Mouse (Mus musculus): ENCODE data around the gene Dhdh. TPM values are rescaled to one million over a fixed set of nuclear protein-coding genes. Genes with fewer than 3 reads are reported as not detected.
A peak's percentile ranks its signal among the peaks of the same experiment; 100 is the strongest.

The Dhdh gene
- total and polyA plus RNA-seq, 3 experiments, result 1.6 to 18.0 (median 6.8) TPM

DNA sequence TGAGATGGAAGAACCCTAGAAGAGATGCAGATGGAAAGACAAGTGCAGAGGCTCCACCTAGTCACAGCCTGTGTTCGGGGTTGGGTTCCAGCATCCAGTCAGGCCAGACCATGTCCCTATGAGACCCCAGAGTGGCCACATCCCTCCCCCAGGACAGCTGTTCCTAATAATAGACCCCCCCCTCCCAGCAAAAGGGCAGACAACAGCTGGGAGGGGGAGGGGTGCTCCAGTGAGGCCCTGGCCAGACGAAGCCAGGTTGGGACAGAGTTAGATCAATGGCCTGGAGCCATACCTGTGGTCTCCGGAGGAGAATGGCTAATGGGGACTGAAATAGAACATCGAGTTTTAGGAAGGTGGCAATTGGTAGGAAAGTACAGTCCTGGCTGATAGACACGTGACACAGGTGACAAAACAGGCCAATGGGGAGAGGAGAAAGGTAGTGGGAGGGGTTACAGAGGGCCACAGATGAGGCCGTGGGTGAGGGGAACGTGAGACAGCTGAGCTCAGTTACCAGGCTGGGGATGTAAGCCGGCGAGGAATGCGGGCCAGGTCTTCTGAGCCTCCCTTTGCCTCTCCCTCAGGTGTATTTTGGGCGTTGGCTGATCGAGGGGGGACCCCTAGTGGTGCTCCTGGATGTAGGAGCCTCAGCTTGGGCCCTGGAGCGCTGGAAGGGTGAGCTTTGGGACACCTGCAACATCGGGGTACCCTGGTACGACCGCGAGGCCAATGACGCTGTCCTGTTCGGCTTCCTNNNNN is 50.9 kb downstream of the Dhdh start, which contains the start of gene Ruvbl2:
Gene Ruvbl2 (minus strand): TSS at position 576 of the 756 bp plus-strand sequence.
- H3K27me3 ChIP-seq (ENCODE audit: insufficient read depth, low read length), result no peaks in the 10 kb centered on the region
- no peak for TF ChIP-seq GATA1 (IDR thresholded peaks at IDR 0.05; ENCODE audit: borderline replicate concordance, low read length)
- no peak for TF ChIP-seq TAL1 (conservative IDR thresholded peaks at IDR 0.05; ENCODE audit: low read depth, low read length)
- TF ChIP-seq CTCF (IDR thresholded peaks at IDR 0.05; ENCODE audit: low read depth, low read length), result no peak
- no peak for TF ChIP-seq POLR2AphosphoS5 (IDR thresholded peaks at IDR 0.05; ENCODE audit: insufficient replicate concordance, low read depth, low read length)
- TF ChIP-seq GATA2 (IDR thresholded peaks at IDR 0.05; ENCODE audit: borderline replicate concordance, low read depth, low read length), result no peak
- DNase-seq (ENCODE audit: low spot score) (no peak), ATAC-seq (ENCODE audit: extremely low read depth, insufficient number of reproducible peaks, low FRiP score, poor library complexity, severe bottlenecking) (no peak)
- H3K4me3 ChIP-seq (ENCODE audit: low read depth, low read length), result no peak within 1 kb of the TSS
- peaks cover 71% of the 10 kb centered on the region for H3K36me3 ChIP-seq (replicated peaks)
- no peaks in the 10 kb centered on the region for H3K9me3 ChIP-seq (replicated peaks)
- H3K4me1 ChIP-seq (ENCODE audit: insufficient read depth, low read depth, low read length), result peaks cover 46% of the 10 kb centered on the region

DNA sequence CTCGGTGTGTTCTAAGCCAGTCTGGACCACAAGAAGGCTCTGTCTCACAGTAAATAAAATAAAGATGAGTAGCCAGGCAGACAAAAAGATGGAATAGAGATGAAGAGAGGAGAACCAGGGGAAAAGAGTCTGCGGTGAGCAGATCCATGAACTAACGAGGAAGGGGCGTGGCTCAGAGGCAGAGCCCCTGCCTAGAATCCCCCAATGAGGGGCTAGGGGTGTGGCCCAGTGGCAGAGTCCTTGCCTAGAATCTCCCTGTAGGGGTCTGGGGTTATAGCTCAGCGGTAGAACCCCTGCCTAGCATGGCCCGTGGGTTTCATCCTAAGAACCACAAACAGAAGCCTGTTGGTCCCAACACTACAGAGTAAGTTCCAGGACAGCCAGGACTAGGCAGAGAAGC is 51.6 kb downstream of the Dhdh start:
- TF ChIP-seq GATA1 (IDR thresholded peaks at IDR 0.05; ENCODE audit: borderline replicate concordance, low read length) (no peak), GATA2 (IDR thresholded peaks at IDR 0.05; ENCODE audit: borderline replicate concordance, low read depth, low read length) (no peak), TAL1 (conservative IDR thresholded peaks at IDR 0.05; ENCODE audit: low read depth, low read length) (no peak), CTCF (IDR thresholded peaks at IDR 0.05; ENCODE audit: low read depth, low read length) (no peak), POLR2AphosphoS5 (IDR thresholded peaks at IDR 0.05; ENCODE audit: insufficient replicate concordance, low read depth, low read length) (no peak)
- no peak overlapping the region for H3K4me3 ChIP-seq (ENCODE audit: low read depth, low read length)
- peaks cover 72% of the 10 kb centered on the region for H3K36me3 ChIP-seq (replicated peaks)
- no peak for DNase-seq (ENCODE audit: low spot score)
- H3K9me3 ChIP-seq (replicated peaks), result no peaks in the 10 kb centered on the region
- ATAC-seq (ENCODE audit: extremely low read depth, insufficient number of reproducible peaks, low FRiP score, poor library complexity, severe bottlenecking), result no peak
- no peaks in the 10 kb centered on the region for H3K27me3 ChIP-seq (ENCODE audit: insufficient read depth, low read length)
- H3K4me1 ChIP-seq (ENCODE audit: insufficient read depth, low read depth, low read length), result peaks cover 53% of the 10 kb centered on the region

DNA sequence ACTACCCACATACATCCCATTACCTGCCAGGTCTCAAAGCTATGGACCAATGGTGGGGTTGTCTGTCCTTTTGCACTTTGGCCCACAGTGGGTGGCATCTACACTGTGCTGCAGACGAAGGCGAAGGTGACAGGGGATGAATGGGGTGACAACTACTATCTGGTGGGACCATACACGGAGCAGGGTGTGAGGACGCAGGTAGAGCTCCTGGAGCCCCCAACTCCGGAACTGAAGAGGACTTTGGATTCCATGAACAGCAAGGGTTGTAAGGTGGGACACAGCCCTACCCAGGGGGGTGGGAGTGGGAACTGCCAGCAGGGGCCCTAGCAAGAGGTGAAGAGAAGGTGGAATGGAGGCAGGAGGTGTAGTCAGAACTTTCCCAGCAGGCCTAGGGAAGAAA is 52.2 kb downstream of the Dhdh start:
- peaks cover 59% of the 10 kb centered on the region for H3K4me1 ChIP-seq (ENCODE audit: insufficient read depth, low read depth, low read length)
- H3K36me3 ChIP-seq (replicated peaks), result peaks cover 72% of the 10 kb centered on the region
- no peaks in the 10 kb centered on the region for H3K9me3 ChIP-seq (replicated peaks)
- TF ChIP-seq GATA2 (IDR thresholded peaks at IDR 0.05; ENCODE audit: borderline replicate concordance, low read depth, low read length) (no peak), TAL1 (conservative IDR thresholded peaks at IDR 0.05; ENCODE audit: low read depth, low read length) (no peak), POLR2AphosphoS5 (IDR thresholded peaks at IDR 0.05; ENCODE audit: insufficient replicate concordance, low read depth, low read length) (no peak), GATA1 (IDR thresholded peaks at IDR 0.05; ENCODE audit: borderline replicate concordance, low read length) (no peak), CTCF (IDR thresholded peaks at IDR 0.05; ENCODE audit: low read depth, low read length) (no peak)
- no peaks in the 10 kb centered on the region for H3K27me3 ChIP-seq (ENCODE audit: insufficient read depth, low read length)
- DNase-seq (ENCODE audit: low spot score), result no peak
- H3K4me3 ChIP-seq (ENCODE audit: low read depth, low read length), result no peak overlapping the region
- ATAC-seq (ENCODE audit: extremely low read depth, insufficient number of reproducible peaks, low FRiP score, poor library complexity, severe bottlenecking), result no peak

DNA sequence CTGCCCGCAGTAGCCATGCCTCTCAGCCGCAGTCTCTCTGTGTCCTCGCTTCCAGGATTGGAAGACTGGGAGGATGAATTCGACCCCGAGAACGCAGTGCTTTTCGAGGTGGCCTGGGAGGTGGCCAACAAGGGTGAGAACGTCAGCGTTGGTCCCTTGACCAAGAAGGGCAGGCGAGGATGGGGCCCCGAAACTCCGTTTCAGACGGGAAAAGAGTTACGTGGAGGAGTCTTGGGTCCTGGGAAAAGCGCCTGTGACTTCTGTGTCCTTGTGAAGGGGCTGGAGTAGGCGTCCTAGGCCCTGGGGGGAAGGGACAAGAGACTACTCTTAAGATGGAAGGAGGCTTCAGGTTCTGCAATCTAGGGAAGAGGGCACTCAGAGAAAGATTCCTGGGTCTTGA is 53.6 kb downstream of the Dhdh start:
- H3K9me3 ChIP-seq (replicated peaks), result no peaks in the 10 kb centered on the region
- no peak for TF ChIP-seq GATA2 (IDR thresholded peaks at IDR 0.05; ENCODE audit: borderline replicate concordance, low read depth, low read length)
- TF ChIP-seq CTCF (IDR thresholded peaks at IDR 0.05; ENCODE audit: low read depth, low read length), result no peak
- TF ChIP-seq POLR2AphosphoS5 (IDR thresholded peaks at IDR 0.05; ENCODE audit: insufficient replicate concordance, low read depth, low read length), result no peak
- no peak for TF ChIP-seq TAL1 (conservative IDR thresholded peaks at IDR 0.05; ENCODE audit: low read depth, low read length)
- TF ChIP-seq GATA1 (IDR thresholded peaks at IDR 0.05; ENCODE audit: borderline replicate concordance, low read length), result no peak
- DNase-seq (ENCODE audit: low spot score) (no peak), ATAC-seq (ENCODE audit: extremely low read depth, insufficient number of reproducible peaks, low FRiP score, poor library complexity, severe bottlenecking) (no peak)
- peaks cover 73% of the 10 kb centered on the region for H3K4me1 ChIP-seq (ENCODE audit: insufficient read depth, low read depth, low read length)
- peaks cover 72% of the 10 kb centered on the region for H3K36me3 ChIP-seq (replicated peaks)
- H3K27me3 ChIP-seq (ENCODE audit: insufficient read depth, low read length), result no peaks in the 10 kb centered on the region
- H3K4me3 ChIP-seq (ENCODE audit: low read depth, low read length), result peak overlapping the region; percentile 73

DNA sequence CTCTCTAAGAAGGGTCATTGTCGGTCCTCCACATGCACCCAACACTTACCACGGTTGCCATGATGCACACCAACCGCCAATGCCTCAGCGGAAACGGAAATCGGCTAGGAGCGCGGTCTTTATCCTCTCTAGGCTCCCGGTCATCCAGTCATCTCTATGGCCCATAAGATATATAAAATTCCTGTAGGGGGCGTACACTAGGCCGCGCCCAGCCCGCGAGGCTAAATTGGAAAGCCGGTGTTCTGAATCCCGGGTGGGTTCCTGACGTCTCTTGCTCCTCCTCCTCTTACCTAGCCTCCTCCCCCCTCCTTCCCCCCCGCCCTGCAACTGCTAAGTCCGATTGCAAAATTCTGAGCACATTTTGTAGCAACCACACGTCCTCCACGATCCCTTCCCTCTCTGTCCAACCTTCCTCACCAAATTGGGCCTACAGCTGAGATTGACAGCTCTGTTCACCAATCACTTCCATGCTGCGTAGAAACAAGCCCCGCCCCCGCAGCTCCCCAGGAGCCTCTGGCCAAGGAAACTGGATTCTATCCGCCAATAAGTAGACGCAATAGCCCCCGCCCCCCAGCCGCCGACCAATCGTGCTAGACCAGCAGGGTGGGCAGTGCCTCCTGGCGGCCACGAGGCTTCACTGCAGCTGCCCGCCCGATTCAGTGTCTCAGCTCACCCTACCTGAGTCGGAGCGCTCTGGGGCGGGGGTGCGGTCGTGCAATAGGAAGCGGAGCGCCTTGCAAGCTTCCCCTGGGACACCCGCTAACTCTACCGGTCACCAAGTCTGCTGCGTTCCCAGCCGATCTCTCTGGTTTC is 54.2 kb downstream of the Dhdh start, which contains the start of gene Gys1:
Gene Gys1 (plus strand): TSS at position 642 of the 813 bp plus-strand sequence.
- TF ChIP-seq CTCF (IDR thresholded peaks at IDR 0.05; ENCODE audit: low read depth, low read length), result peak; percentile 87
- TF ChIP-seq POLR2AphosphoS5 (IDR thresholded peaks at IDR 0.05; ENCODE audit: insufficient replicate concordance, low read depth, low read length), result no peak
- no peaks in the 10 kb centered on the region for H3K27me3 ChIP-seq (ENCODE audit: insufficient read depth, low read length)
- DNase-seq (ENCODE audit: low spot score), result peak; percentile 95

DNA sequence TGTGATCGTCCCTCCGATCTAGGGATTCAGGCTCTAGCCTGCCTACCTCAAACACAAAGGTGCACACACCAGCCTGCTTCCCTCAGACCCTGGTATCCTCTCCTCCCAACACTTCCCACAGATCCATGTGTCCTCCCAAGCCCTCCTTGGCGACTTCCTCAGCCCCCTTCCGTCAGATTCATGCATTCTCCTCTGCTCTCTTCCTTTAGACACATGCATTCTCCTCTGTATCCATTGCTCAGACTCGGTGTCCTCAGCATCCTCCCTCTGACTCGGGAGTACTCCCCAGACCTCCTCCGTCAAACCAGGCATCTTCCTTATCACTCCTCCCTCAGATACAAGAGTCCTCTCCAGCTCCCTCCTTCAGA is 54.8 kb downstream of the Dhdh start:
- no peak for DNase-seq (ENCODE audit: low spot score)
- peaks cover 81% of the 10 kb centered on the region for H3K4me1 ChIP-seq (ENCODE audit: insufficient read depth, low read depth, low read length)
- H3K9me3 ChIP-seq (replicated peaks), result no peaks in the 10 kb centered on the region
- no peak for ATAC-seq (ENCODE audit: extremely low read depth, insufficient number of reproducible peaks, low FRiP score, poor library complexity, severe bottlenecking)
- no peaks in the 10 kb centered on the region for H3K27me3 ChIP-seq (ENCODE audit: insufficient read depth, low read length)
- TF ChIP-seq CTCF (IDR thresholded peaks at IDR 0.05; ENCODE audit: low read depth, low read length), result no peak
- no peak for TF ChIP-seq GATA1 (IDR thresholded peaks at IDR 0.05; ENCODE audit: borderline replicate concordance, low read length)
- TF ChIP-seq POLR2AphosphoS5 (IDR thresholded peaks at IDR 0.05; ENCODE audit: insufficient replicate concordance, low read depth, low read length), result no peak
- TF ChIP-seq TAL1 (conservative IDR thresholded peaks at IDR 0.05; ENCODE audit: low read depth, low read length), result no peak
- TF ChIP-seq GATA2 (IDR thresholded peaks at IDR 0.05; ENCODE audit: borderline replicate concordance, low read depth, low read length), result no peak
- peak overlapping the region; percentile 73 for H3K4me3 ChIP-seq (ENCODE audit: low read depth, low read length)
- peaks cover 74% of the 10 kb centered on the region for H3K36me3 ChIP-seq (replicated peaks)

More for the DNA sequence above, 54.2 kb downstream of the Dhdh start, which contains the start of gene Gys1:
- H3K4me3 ChIP-seq (ENCODE audit: low read depth, low read length), result peak within 1 kb of the TSS; percentile 73
- peaks cover 72% of the 10 kb centered on the region for H3K36me3 ChIP-seq (replicated peaks)
- H3K4me1 ChIP-seq (ENCODE audit: insufficient read depth, low read depth, low read length), result peaks cover 77% of the 10 kb centered on the region
- ATAC-seq (ENCODE audit: extremely low read depth, insufficient number of reproducible peaks, low FRiP score, poor library complexity, severe bottlenecking), result peak; percentile 93
- no peaks in the 10 kb centered on the region for H3K9me3 ChIP-seq (replicated peaks)
